Mouse (Mus musculus): ENCODE results near the gene Ssbp2. TPM values are rescaled to one million over a fixed set of nuclear protein-coding genes. Genes with fewer than 3 reads are reported as not detected.

Gene Ssbp2
- total RNA-seq, 2 experiments from 2014 or later = 16.7 to 19.8 TPM

- intact Hi-C loops (cut with DNase I) = no loop called here
- no peak for DNase-seq
These were observed 235.3 kb downstream of the Ssbp2 start for GRCm38 (mm10) chr13:91695406-91695805.

GRCm38 (mm10) chr13:91696109-91696645 is 236.1 kb downstream of the Ssbp2 start:
- no peak for DNase-seq
- intact Hi-C loops (cut with DNase I) = no loop called here

GRCm38 (mm10) chr13:91697011-91697410 is 236.9 kb downstream of the Ssbp2 start:
- intact Hi-C loops (cut with DNase I) = no loop called here
- peak in 1 of 2 experiments; percentile 20 for DNase-seq

- intact Hi-C loops (cut with DNase I) = no loop called here
- no peak for DNase-seq
These were observed 242.3 kb downstream of the Ssbp2 start for GRCm38 (mm10) chr13:91702337-91702736.

GRCm38 (mm10) chr13:91719487-91719886 is 259.4 kb downstream of the Ssbp2 start:
- intact Hi-C loops (cut with DNase I) = no loop called here
- no peak for DNase-seq

GRCm38 (mm10) chr13:91723108-91723735 is 263.1 kb downstream of the Ssbp2 start:
- intact Hi-C loops (cut with DNase I) = no loop called here
- no peak for DNase-seq

- intact Hi-C loops (cut with DNase I) = no loop called here
- DNase-seq = no peak
These were observed 263.6 kb downstream of the Ssbp2 start for GRCm38 (mm10) chr13:91723736-91724119.

GRCm38 (mm10) chr13:91724211-91724610 is 264.1 kb downstream of the Ssbp2 start:
- intact Hi-C loops (cut with DNase I) = no loop called here
- no peak for DNase-seq

GRCm38 (mm10) chr13:91725130-91725529 is 265.0 kb downstream of the Ssbp2 start:
- DNase-seq = no peak
- intact Hi-C loops (cut with DNase I) = no loop called here

GRCm38 (mm10) chr13:91727899-91728298 is 267.8 kb downstream of the Ssbp2 start:
- intact Hi-C loops (cut with DNase I) = no loop called here
- no peak for DNase-seq

- intact Hi-C loops (cut with DNase I) = no loop called here
- no peak for DNase-seq
These were observed 277.1 kb downstream of the Ssbp2 start for GRCm38 (mm10) chr13:91737191-91737590.

GRCm38 (mm10) chr13:91740851-91741250 is 280.8 kb downstream of the Ssbp2 start:
- no peak for DNase-seq
- intact Hi-C loops (cut with DNase I) = no loop called here

GRCm38 (mm10) chr13:91741280-91742047 is 281.4 kb downstream of the Ssbp2 start, which contains the start of gene Acot12:
Acot12 (plus strand) TSS chr13:91741512.
- peak; percentile 10 to 23 for DNase-seq
- intact Hi-C loops (cut with DNase I) = no loop called here

- DNase-seq = no peak
- intact Hi-C loops (cut with DNase I) = no loop called here
These were observed 283.1 kb downstream of the Ssbp2 start for GRCm38 (mm10) chr13:91743180-91743579.

- intact Hi-C loops (cut with DNase I) = no loop called here
- DNase-seq = no peak
These were observed 286.4 kb downstream of the Ssbp2 start for GRCm38 (mm10) chr13:91746470-91746869.

GRCm38 (mm10) chr13:91748401-91748800 is 288.3 kb downstream of the Ssbp2 start:
- no peak for DNase-seq
- intact Hi-C loops (cut with DNase I) = no loop called here

- DNase-seq = no peak
- intact Hi-C loops (cut with DNase I) = no loop called here
These were observed 289.9 kb downstream of the Ssbp2 start for GRCm38 (mm10) chr13:91749981-91750380.

Small RNAs within 50 kb of the gene (microRNA-seq; reads per million reads assigned to microRNA genes)
- 0 reads per million in 2 experiments for gene Gm27656

Other genes starting within 250 kb of the Ssbp2 start
- 10 to 100 TPM in 1 of 2 experiments, 1 to 10 TPM in 1; 7.9 to 11.1 TPM for gene Atg10, start 236.3 kb upstream of the Ssbp2 start, total RNA-seq (2021)

Data from gastrocnemius, postnatal 36 days (tissue).